Mouse (Mus musculus) midbrain, postnatal 0 days (tissue): ENCODE data around the gene Prpf6. TPM values are rescaled to one million over a fixed set of nuclear protein-coding genes. Genes with fewer than 3 reads are reported as not detected.

Experiments
- ATAC-seq: fragments of 200-750 bp; cut with Nextera tagmentation; 2 replicates; pipeline ENCODE4 v1.8.0; 2017; ENCODE audit warnings: moderate number of reproducible peaks, mild to moderate bottlenecking, moderate TSS enrichment, moderate library complexity; ENCODE audit not compliant: low FRiP score
- DNase-seq: peaks from one replicate; pipeline ENCODE4 v3.0.0-alpha.2; 2015; ENCODE audit warnings: low spot score
- H3K27ac ChIP-seq: fragments of 300-500 bp; sonication (generic); 2 replicates; pipeline ENCODE4 v1.5.1; 2014; ENCODE audit warnings: low read depth, mild to moderate bottlenecking, low read length, mixed read lengths
- H3K27me3 ChIP-seq: fragments of 300-500 bp; sonication (generic); 2 replicates; pipeline ENCODE4 v1.6.1; 2014; ENCODE audit warnings: low read length, control low read depth, mixed read lengths; ENCODE audit not compliant: insufficient read depth
- H3K36me3 ChIP-seq: fragments of 300-500 bp; sonication (generic); 2 replicates; pipeline ENCODE4 v1.6.1; 2014; ENCODE audit warnings: low read length, control low read depth, mixed read lengths; ENCODE audit not compliant: insufficient read depth
- H3K4me1 ChIP-seq: fragments of 300-500 bp; sonication (generic); 2 replicates; pipeline ENCODE4 v1.6.1; 2014; ENCODE audit warnings: mild to moderate bottlenecking, control low read depth, antibody characterized with exemption, low read length, mixed read lengths; ENCODE audit not compliant: insufficient read depth
- H3K4me2 ChIP-seq: fragments of 300-500 bp; sonication (generic); 2 replicates; pipeline ENCODE4 v1.6.1; 2014; ENCODE audit warnings: low read depth, mild to moderate bottlenecking, low read length, mixed read lengths; ENCODE audit not compliant: poor library complexity, severe bottlenecking
- H3K4me3 ChIP-seq: fragments of 300-500 bp; sonication (generic); 2 replicates; pipeline ENCODE4 v1.5.1; 2014; ENCODE audit warnings: low read depth, mild to moderate bottlenecking, low read length, moderate library complexity
- H3K9ac ChIP-seq: fragments of 300-500 bp; sonication (generic); replicated peaks from 2 replicates; pipeline ENCODE4 v1.6.1; 2014; ENCODE audit warnings: mild to moderate bottlenecking, low read length, moderate library complexity, mixed read lengths; ENCODE audit not compliant: poor library complexity, severe bottlenecking
- H3K9me3 ChIP-seq: fragments of 300-500 bp; sonication (generic); 2 replicates; pipeline ENCODE4 v1.6.1; 2016; ENCODE audit warnings: low read length, control low read depth
- CTCF ChIP-seq: IDR thresholded peaks from 2 replicates; pipeline ENCODE4 v1.5.1; 2016; ENCODE audit warnings: antibody characterized with exemption, mild to moderate bottlenecking
- WGBS: fragments of 180-500 bp; shearing (Covaris S2); extraction: QIAGEN DNeasy Blood & Tissue Kit; methylation state at CpG from one replicate; pipeline ENCODE4 v1.1.7; 2014; 5-methylcytosine and 5-hydroxymethylcytosine counted together
- polyA plus RNA-seq: library from polyadenylated mRNA; unstranded; fragments of >200 nt; fragmentation: Nextera tagmentation; extraction: Ambion mirVana; gene quantifications from 2 replicates; pipeline ENCODE4 v1.2.1, GENCODE M21; 2015
- total RNA-seq: library from RNA; depleted of rRNA; stranded (reverse); fragments of >200 nt; gene quantifications from 2 replicates; pipeline ENCODE4 v1.2.3, GENCODE M21; 2014

The Prpf6 gene
- total and polyA plus RNA-seq, 2 experiments from 2014 or later = 34.4 to 40.5 TPM

DNA sequence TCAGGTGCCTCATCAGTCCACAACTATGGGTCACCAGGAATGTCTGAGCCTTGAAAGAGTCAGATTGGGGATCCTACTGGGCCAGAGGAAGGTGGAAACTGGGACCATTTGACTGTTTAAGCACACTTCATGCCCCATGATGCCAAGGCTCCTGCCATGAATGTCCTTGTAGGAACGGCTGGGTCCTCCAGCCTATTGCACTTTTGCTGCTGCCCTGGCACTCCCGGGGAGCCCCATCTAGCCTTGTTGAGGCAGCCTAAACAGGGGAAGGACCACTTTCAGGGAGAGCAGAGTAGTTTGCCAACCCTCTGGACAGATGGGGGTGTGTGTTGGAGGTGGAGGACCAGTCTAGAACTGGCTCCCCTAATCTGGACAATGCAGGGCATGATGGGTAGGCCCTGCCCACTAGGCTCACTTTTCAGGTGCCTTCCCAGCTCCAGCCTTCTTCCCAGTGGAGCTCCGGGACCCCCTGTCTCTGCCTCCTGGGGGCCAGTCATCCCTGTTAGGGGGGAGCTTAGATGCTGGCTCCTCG lies 7.2 kb upstream of the Prpf6 start, which contains the start of gene Uckl1:
Gene Uckl1 (minus strand): TSS at position 482 of the 532 bp plus-strand sequence.
- no peak for TF ChIP-seq CTCF
- no peak within 1 kb of the TSS for H3K9ac ChIP-seq
- peaks cover 7% of the 10 kb centered on the region; the same call in 1 of the 2 replicates for H3K4me1 ChIP-seq
- H3K27ac ChIP-seq = no peak within 1 kb of the TSS
- no peak within 1 kb of the TSS for H3K4me3 ChIP-seq
- 98% methylated on average over 4 of the region's 4 CpGs for WGBS
- DNase-seq (no peak), ATAC-seq (no peak)
- H3K36me3 ChIP-seq = peaks cover 57% of the 10 kb centered on the region
- H3K9me3 ChIP-seq = no peaks in the 10 kb centered on the region
- no peaks in the 10 kb centered on the region for H3K27me3 ChIP-seq
- H3K4me2 ChIP-seq = no peak within 1 kb of the TSS

- 95% methylated on average over 5 of the region's 5 CpGs for WGBS
Observed at GRCm38 (mm10) chr2:181585506-181585905, 6.2 kb upstream of the Prpf6 start.

DNA sequence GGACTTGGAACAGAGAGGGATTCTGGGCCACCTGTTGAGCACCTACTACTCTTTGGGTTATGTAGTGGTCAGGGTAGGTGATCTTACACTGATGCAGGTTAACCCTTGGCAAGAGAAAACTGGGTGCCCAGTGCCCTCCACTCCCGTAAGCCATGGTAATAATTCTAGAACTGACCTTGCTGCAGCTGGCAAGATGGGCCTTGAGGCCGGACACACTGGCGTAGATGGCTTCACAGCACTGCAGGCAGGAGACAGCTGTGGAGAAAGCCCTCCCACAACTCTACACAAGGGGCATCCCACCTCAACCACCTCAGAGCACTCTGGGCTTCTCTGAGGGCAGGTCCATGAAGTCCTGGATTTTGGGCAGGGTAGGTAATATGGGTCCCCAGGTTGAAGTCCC lies 5.5 kb upstream of the Prpf6 start:
- Histone ChIP-seq H3K27me3 (no peaks in the 10 kb centered on the region), H3K4me2 (no peak overlapping the region), H3K36me3 (peaks cover 68% of the 10 kb centered on the region), H3K27ac (no peak overlapping the region), H3K9me3 (no peaks in the 10 kb centered on the region), H3K4me1 (peaks cover 5% of the 10 kb centered on the region), H3K4me3 (no peak overlapping the region), H3K9ac (no peak overlapping the region)
- 97% methylated on average over 3 of the region's 3 CpGs for WGBS
- DNase-seq (no peak), ATAC-seq (no peak)
- TF ChIP-seq CTCF = no peak

More at GRCm38 (mm10) chr2:181585506-181585905, 6.2 kb upstream of the Prpf6 start:
- Histone ChIP-seq H3K27ac (no peak overlapping the region), H3K9me3 (no peaks in the 10 kb centered on the region), H3K4me1 (peaks cover 4% of the 10 kb centered on the region; the same call in 1 of the 2 replicates), H3K4me3 (no peak overlapping the region), H3K36me3 (peaks cover 66% of the 10 kb centered on the region), H3K4me2 (no peak overlapping the region), H3K9ac (no peak overlapping the region), H3K27me3 (no peaks in the 10 kb centered on the region)
- ATAC-seq = no peak
- no peak for DNase-seq
- no peak for TF ChIP-seq CTCF

- no peak overlapping the region for H3K4me3 ChIP-seq
- H3K4me1 ChIP-seq = peaks cover 12% of the 10 kb centered on the region
- 78% methylated on average over 6 of the region's 6 CpGs for WGBS
- peaks cover 68% of the 10 kb centered on the region for H3K36me3 ChIP-seq
- ATAC-seq (no peak), DNase-seq (no peak)
- no peak overlapping the region for H3K9ac ChIP-seq
- TF ChIP-seq CTCF = peak; percentile 28; the same call in 1 of the 2 replicates
- no peaks in the 10 kb centered on the region for H3K9me3 ChIP-seq
- no peak overlapping the region for H3K4me2 ChIP-seq
- H3K27me3 ChIP-seq = no peaks in the 10 kb centered on the region
- H3K27ac ChIP-seq = no peak overlapping the region
Observed at GRCm38 (mm10) chr2:181587796-181588195, 3.9 kb upstream of the Prpf6 start.

- no peak for DNase-seq
- H3K27me3 ChIP-seq = no peaks in the 10 kb centered on the region
Observed at GRCm38 (mm10) chr2:181588229-181588780, 3.4 kb upstream of the Prpf6 start.

DNA sequence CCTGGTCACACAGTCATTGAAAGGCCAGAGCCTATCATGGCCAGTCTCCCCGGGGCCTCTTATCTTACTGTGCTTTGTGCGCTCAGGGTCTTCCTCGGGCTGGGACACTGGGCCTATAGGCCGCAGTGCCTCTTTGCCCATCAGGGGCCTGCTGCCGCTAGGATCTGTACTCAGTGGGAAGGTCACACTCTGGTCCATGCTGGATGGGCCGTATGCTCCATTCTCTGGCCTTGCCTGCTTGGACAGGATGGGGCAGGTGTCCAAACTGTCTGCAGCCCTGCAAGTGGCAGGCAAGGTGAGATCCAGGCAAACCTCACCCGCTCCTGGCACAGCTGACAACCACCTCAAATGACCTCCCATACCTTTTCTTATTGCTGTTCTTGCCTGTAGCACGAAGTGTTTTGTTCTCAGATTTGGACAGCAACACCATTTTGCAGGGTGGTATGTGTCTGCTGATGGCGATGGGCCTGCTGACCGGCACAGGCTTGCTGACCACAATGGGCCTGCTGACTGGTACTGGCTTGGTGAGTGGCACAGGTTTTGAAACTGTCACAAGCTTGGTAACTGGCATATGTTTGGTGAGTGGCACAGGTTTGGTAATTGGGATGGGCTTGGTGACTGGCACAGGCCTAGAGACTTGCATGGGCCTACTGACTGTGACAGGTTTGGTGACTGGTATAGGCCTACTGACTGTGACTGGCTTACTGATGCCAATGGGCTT lies 2.5 kb upstream of the Prpf6 start:
- H3K27me3 ChIP-seq = no peaks in the 10 kb centered on the region
- H3K9ac ChIP-seq = no peak overlapping the region
- H3K4me3 ChIP-seq = no peak overlapping the region
- H3K4me1 ChIP-seq = peaks cover 12% of the 10 kb centered on the region
- ATAC-seq (no peak), DNase-seq (no peak)
- no peak overlapping the region for H3K27ac ChIP-seq
- no peak overlapping the region for H3K4me2 ChIP-seq
- H3K9me3 ChIP-seq = no peaks in the 10 kb centered on the region
- peaks cover 61% of the 10 kb centered on the region for H3K36me3 ChIP-seq
- TF ChIP-seq CTCF = no peak
- WGBS = 94% methylated on average over 10 of the region's 10 CpGs

More at GRCm38 (mm10) chr2:181588229-181588780, 3.4 kb upstream of the Prpf6 start:
- H3K36me3 ChIP-seq = peaks cover 65% of the 10 kb centered on the region
- no peak overlapping the region for H3K27ac ChIP-seq
- H3K9me3 ChIP-seq = no peaks in the 10 kb centered on the region
- no peak overlapping the region for H3K4me2 ChIP-seq
- no peak for ATAC-seq
- H3K9ac ChIP-seq = no peak overlapping the region
- H3K4me1 ChIP-seq = peaks cover 12% of the 10 kb centered on the region
- 89% methylated on average over 11 of the region's 11 CpGs for WGBS
- H3K4me3 ChIP-seq = no peak overlapping the region
- no peak for TF ChIP-seq CTCF
